Mouse (Mus musculus) forebrain, embryonic 14.5 days (tissue): ENCODE data around the gene Degs2. TPM values are rescaled to one million over a fixed set of nuclear protein-coding genes. Genes with fewer than 3 reads are reported as not detected.
"Not testable (repeated sequence)": the region's sequence is repeated elsewhere in the genome, so short reads cannot be mapped to it uniquely, and the experiment has no call there.

ENCODE experiments used
- ATAC-seq: fragments of 200-750 bp; cut with Nextera tagmentation; 2 replicates; pipeline ENCODE4 v1.8.0; 2017; ENCODE audit warnings: mild to moderate bottlenecking, moderate library complexity
- DNase-seq: peaks from one replicate; pipeline ENCODE4 v3.0.0-alpha.2; 2015; ENCODE audit warnings: low spot score
- H3K27ac ChIP-seq: fragments of 300-500 bp; sonication (generic); 2 replicates; pipeline ENCODE4 v1.5.1; 2014; ENCODE audit warnings: low read depth, mild to moderate bottlenecking, control low read depth, low read length, moderate library complexity
- H3K27me3 ChIP-seq: fragments of 300-500 bp; sonication (generic); replicated peaks from 2 replicates; pipeline ENCODE4 v1.6.1; 2014; ENCODE audit warnings: low read length, control low read depth, mixed read lengths; ENCODE audit not compliant: control insufficient read depth, insufficient read depth
- H3K36me3 ChIP-seq: fragments of 300-500 bp; sonication (generic); 2 replicates; pipeline ENCODE4 v1.6.1; 2014; ENCODE audit warnings: low read length, control low read depth; ENCODE audit not compliant: control insufficient read depth, insufficient read depth
- H3K4me1 ChIP-seq: fragments of 300-500 bp; sonication (generic); 2 replicates; pipeline ENCODE4 v1.6.1; 2014; ENCODE audit warnings: antibody characterized with exemption, low read length, control low read depth; ENCODE audit not compliant: control insufficient read depth, insufficient read depth
- H3K4me2 ChIP-seq: fragments of 300-500 bp; sonication (generic); 2 replicates; pipeline ENCODE4 v1.6.1; 2014; ENCODE audit warnings: mild to moderate bottlenecking, control low read depth, low read length
- H3K4me3 ChIP-seq: fragments of 300-500 bp; sonication (generic); 2 replicates; pipeline ENCODE4 v1.5.1; 2014; ENCODE audit warnings: low read depth, low read length, control low read depth
- H3K9ac ChIP-seq: fragments of 300-500 bp; sonication (generic); 2 replicates; pipeline ENCODE4 v1.6.1; 2014; ENCODE audit warnings: mild to moderate bottlenecking, low read length, control low read depth, moderate library complexity
- H3K9me3 ChIP-seq: fragments of 300-500 bp; sonication (generic); replicated peaks from 2 replicates; pipeline ENCODE4 v1.6.1; 2016; ENCODE audit warnings: low read length, control low read depth, mixed read lengths; ENCODE audit not compliant: control insufficient read depth
- WGBS: fragments of 180-500 bp; shearing (Covaris S2); extraction: QIAGEN DNeasy Blood & Tissue Kit; methylation state at CpG from one replicate; pipeline ENCODE4 v1.1.7; 2014; 5-methylcytosine and 5-hydroxymethylcytosine counted together
- polyA plus RNA-seq: library from polyadenylated mRNA; unstranded; fragments of >200 nt; fragmentation: Nextera tagmentation; extraction: Ambion mirVana; gene quantifications from 2 replicates; pipeline ENCODE4 v1.2.1, GENCODE M21; 2014

Gene Degs2
- polyA plus RNA-seq, 1 experiment from 2014 or later = 1.1 TPM

DNA sequence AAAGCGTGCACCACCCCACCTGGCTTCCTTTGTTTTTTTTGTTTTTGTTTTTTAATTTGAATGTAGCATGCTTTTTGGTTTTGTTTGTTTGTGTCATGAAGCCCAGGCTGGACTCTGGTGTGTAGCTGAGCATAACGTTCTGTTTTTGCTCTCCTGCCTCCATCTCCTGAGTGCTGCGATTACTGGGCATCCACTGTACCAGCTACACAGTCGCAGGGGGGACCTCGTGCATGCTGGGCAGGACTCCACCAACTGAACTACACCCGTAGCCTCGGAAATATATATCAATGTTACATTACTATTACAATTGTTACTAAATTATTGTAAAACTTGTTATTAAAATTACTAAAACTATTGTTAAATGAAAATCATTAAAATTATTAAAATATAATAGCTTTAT is 35.7 kb upstream of the Degs2 start:
- DNase-seq (no peak), ATAC-seq (no peak)
- H3K9me3 ChIP-seq = no peaks in the 10 kb centered on the region
- H3K4me2 ChIP-seq = no peak overlapping the region
- no peak overlapping the region for H3K27ac ChIP-seq
- H3K4me3 ChIP-seq = no peak overlapping the region
- no peaks in the 10 kb centered on the region for H3K27me3 ChIP-seq
- no peaks in the 10 kb centered on the region for H3K36me3 ChIP-seq
- no peak overlapping the region for H3K9ac ChIP-seq
- WGBS = 93% methylated on average over 7 of the region's 7 CpGs
- no peaks in the 10 kb centered on the region for H3K4me1 ChIP-seq

DNA sequence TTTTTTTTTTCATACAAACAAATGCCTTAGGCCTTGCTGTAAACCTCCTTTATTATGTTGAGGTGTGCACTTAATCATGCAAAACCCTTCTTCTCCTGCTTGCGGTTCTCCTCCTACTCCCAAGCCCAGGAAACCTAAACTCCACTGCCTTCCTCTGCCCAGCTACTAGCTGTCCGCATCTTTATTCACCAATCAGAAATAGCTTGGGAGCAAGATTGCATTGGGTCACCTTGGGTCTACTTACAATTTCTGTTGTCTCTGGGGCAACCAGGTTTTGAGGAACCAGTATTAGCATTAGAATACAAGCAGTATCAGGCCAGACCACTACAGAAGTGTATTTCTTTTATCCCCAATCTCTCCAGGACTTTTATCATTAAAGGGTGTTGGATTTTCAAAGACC is 32.3 kb upstream of the Degs2 start:
- Histone ChIP-seq H3K4me1 (no peaks in the 10 kb centered on the region), H3K9ac (no peak overlapping the region), H3K27ac (no peak overlapping the region), H3K9me3 (no peaks in the 10 kb centered on the region), H3K36me3 (no peaks in the 10 kb centered on the region), H3K4me3 (no peak overlapping the region), H3K27me3 (no peaks in the 10 kb centered on the region), H3K4me2 (no peak overlapping the region)
- WGBS = 98% methylated on average over 2 of the region's 2 CpGs
- no peak for DNase-seq
- no peak for ATAC-seq

DNA sequence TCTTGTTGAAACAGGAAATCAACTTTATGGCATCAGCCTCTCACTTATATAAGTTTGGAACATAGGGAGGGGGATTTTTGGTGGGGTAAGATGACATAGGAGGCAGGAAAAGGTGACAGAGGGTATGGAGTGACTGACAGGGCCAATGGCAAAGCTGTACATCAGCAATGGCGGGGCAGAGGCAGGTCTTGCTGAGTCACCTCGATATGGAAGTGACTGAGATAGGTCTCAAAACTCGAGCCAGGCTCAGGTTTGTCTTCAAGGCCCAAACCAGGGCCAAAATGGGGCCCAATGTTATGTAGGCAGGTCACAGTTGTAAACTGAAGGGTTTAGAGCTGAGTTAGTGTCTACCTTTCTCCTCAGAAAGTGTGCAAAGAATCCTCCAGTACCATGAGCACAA is 21.7 kb upstream of the Degs2 start:
- no peak for DNase-seq
- Histone ChIP-seq H3K4me3 (no peak overlapping the region), H3K27me3 (no peaks in the 10 kb centered on the region), H3K4me1 (no peaks in the 10 kb centered on the region), H3K9ac (no peak overlapping the region), H3K9me3 (no peaks in the 10 kb centered on the region), H3K36me3 (no peaks in the 10 kb centered on the region), H3K27ac (no peak overlapping the region), H3K4me2 (no peak overlapping the region)
- 84% methylated on average over 3 of the region's 3 CpGs for WGBS
- ATAC-seq = no peak

DNA sequence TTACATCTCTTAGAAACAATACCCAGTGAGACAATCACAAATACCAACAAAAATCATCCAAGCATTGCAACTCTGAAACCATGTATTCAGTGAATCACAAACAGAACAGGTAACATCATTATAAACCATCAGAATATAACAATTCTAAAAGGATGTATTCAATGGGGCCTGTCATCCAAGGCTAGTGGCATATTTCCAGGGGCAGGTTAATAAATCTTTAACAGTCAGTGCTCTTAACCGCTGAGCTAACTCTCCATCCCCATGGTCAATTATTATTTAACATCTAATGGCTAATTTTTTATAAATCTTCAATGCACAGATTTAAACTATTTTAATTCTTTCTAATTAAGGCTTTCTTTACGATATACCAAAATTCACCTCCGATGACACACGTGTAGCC is 20.3 kb upstream of the Degs2 start:
- no peak overlapping the region for H3K27ac ChIP-seq
- no peak overlapping the region for H3K9ac ChIP-seq
- no peak overlapping the region for H3K4me2 ChIP-seq
- DNase-seq (no peak), ATAC-seq (no peak)
- no peaks in the 10 kb centered on the region for H3K36me3 ChIP-seq
- no peak overlapping the region for H3K4me3 ChIP-seq
- no peaks in the 10 kb centered on the region for H3K9me3 ChIP-seq
- WGBS = 95% methylated on average over 4 of the region's 4 CpGs
- H3K27me3 ChIP-seq = no peaks in the 10 kb centered on the region
- H3K4me1 ChIP-seq = no peaks in the 10 kb centered on the region

DNA sequence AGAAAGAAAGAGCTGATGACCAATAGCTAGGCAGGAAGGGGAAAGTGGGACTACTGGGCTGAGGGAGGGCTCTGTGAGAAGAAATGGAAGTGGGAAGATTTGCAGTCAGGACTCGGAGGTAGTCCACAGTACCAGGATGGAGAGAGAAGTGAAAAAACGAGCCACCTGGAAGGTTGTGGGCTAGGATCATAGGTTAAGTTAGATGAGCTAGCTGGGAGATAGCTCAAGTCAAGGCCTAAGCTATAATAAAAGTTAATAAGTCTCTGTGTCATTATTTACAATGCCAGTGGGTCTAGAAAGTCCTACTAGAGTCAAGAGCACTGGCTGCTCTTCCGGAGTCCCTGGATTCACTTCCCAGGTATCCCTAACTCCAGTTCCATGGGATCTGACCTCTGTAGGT is 16.4 kb upstream of the Degs2 start:
- no peak for DNase-seq
- Histone ChIP-seq H3K4me1 (no peaks in the 10 kb centered on the region), H3K36me3 (no peaks in the 10 kb centered on the region), H3K9me3 (no peaks in the 10 kb centered on the region), H3K9ac (no peak overlapping the region), H3K27ac (no peak overlapping the region), H3K4me3 (no peak overlapping the region), H3K4me2 (no peak overlapping the region), H3K27me3 (no peaks in the 10 kb centered on the region)
- no peak for ATAC-seq
- 85% methylated on average over 3 of the region's 3 CpGs for WGBS

DNA sequence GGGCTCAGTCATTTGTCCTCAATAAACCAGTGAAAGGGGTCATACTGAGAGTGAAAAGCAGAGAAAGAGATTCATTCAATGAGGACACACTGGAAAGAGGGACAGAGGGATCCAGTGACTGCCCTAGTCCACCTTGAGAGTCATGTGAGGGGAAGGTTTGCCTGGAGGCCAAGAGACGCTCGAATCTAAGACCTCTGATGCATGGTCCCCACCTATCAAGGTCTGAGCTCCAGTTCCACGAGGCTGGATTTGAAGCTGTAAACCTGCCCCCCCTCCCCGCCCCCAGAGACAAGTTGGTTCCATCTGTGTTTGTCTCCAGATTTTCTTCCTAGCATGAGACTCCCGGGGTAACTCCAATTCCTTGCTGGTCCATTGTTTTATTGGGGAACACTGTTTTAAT is 13.7 kb upstream of the Degs2 start:
- no peaks in the 10 kb centered on the region for H3K36me3 ChIP-seq
- no peaks in the 10 kb centered on the region for H3K9me3 ChIP-seq
- no peak overlapping the region for H3K4me2 ChIP-seq
- H3K9ac ChIP-seq = no peak overlapping the region
- DNase-seq (no peak), ATAC-seq (no peak)
- H3K27me3 ChIP-seq = no peaks in the 10 kb centered on the region
- H3K27ac ChIP-seq = no peak overlapping the region
- H3K4me3 ChIP-seq = no peak overlapping the region
- H3K4me1 ChIP-seq = no peaks in the 10 kb centered on the region
- 86% methylated on average over 5 of the region's 5 CpGs for WGBS

DNA sequence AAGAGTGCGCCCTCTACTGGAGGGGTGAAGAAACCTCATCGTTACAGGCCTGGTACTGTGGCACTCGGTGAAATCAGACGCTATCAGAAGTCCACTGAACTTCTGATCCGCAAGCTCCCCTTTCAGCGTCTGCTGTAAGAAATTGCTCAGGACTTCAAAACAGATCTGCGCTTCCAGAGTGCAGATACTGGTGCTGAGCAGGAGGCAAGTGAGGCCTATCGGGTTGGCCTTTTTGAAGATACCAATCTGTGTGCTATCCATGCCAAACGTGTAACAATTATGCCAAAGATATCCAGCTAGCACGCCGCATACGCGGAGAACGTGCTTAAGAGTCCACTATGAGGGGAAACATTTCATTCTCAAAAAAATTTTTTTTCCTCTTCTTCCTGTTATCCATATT is 11.9 kb upstream of the Degs2 start:
- DNase-seq, H3K27me3 ChIP-seq, H3K27ac ChIP-seq, H3K4me2 ChIP-seq, H3K9ac ChIP-seq, ATAC-seq, H3K4me1 ChIP-seq, H3K36me3 ChIP-seq, H3K4me3 ChIP-seq, H3K9me3 ChIP-seq: not testable (repeated sequence)
- WGBS = 94% methylated on average over 14 of the region's 14 CpGs

DNA sequence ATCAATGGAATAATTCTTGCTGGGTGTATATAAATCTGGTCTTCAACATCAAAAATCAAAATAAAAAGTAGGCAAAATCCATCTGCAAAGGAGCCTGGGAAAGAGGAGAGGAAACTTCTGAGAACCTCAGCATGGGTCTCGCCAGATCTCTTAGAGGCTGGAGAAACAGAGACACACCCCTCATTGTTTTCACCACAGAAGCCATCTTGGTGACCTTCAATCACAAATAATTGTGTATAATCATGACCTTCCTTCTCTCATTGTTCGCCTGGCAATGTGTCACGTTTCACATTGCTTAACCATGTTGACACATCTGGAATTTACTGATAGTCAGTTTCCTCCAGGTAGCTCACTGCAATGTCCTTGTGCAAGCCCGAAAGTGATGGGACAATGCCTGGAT is 10.4 kb upstream of the Degs2 start:
- 84% methylated on average over 4 of the region's 4 CpGs for WGBS
- no peaks in the 10 kb centered on the region for H3K27me3 ChIP-seq
- no peaks in the 10 kb centered on the region for H3K4me1 ChIP-seq
- no peaks in the 10 kb centered on the region for H3K36me3 ChIP-seq
- no peaks in the 10 kb centered on the region for H3K9me3 ChIP-seq
- ATAC-seq = no peak
- DNase-seq = no peak
- H3K4me3 ChIP-seq = no peak overlapping the region
- no peak overlapping the region for H3K27ac ChIP-seq
- H3K9ac ChIP-seq = no peak overlapping the region
- H3K4me2 ChIP-seq = no peak overlapping the region

DNA sequence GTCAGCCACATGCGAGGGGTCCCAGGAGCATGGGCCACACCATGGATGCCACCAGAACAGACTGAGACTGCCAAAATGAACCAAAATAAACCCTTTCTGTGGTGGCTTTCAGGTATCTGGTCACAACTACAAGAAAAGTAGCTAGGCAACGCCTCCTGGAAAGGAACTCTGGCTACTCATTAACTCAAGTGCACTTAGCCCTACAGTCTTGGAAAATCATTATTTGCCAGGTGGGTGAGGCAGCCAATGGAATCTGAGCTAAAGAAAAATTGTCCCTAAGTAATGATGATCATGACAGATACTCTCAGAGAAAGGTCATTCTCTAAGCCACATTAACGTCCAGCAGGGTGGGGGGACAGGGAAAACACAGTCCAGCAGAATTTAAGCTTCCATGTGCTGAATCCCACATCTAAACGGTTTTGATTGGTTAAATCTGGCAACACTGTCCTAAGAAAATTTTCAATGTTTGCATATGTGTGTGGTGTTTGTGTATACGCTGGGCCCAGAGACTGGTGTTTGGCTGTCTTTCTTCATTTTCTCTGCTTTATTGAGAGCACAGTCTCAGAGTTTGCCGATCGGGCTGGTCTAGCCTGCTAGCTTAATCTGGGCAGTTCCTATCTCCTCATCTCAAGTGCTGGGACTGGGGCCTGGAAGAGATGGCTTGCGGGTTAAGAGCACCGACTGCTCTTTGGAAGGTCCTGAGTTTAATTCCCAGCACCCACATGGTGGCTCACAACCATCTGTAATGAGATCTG is 8.9 kb upstream of the Degs2 start:
- no peaks in the 10 kb centered on the region for H3K36me3 ChIP-seq
- no peak overlapping the region for H3K9ac ChIP-seq
- 86% methylated on average over 9 of the region's 9 CpGs for WGBS

More for the DNA sequence above, 8.9 kb upstream of the Degs2 start:
- Histone ChIP-seq H3K27ac (no peak overlapping the region), H3K27me3 (no peaks in the 10 kb centered on the region), H3K4me3 (no peak overlapping the region), H3K9me3 (no peaks in the 10 kb centered on the region), H3K4me1 (no peaks in the 10 kb centered on the region), H3K4me2 (no peak overlapping the region)
- ATAC-seq = no peak
- no peak for DNase-seq
